Mouse (Mus musculus) MN1 (cell line): ENCODE measurements around the gene Lrguk.

Experiments
- DNase-seq: peaks from one replicate; pipeline ENCODE4 v3.0.0-alpha.2; 2016; ENCODE audit warnings: low spot score

Gene Lrguk

DNA sequence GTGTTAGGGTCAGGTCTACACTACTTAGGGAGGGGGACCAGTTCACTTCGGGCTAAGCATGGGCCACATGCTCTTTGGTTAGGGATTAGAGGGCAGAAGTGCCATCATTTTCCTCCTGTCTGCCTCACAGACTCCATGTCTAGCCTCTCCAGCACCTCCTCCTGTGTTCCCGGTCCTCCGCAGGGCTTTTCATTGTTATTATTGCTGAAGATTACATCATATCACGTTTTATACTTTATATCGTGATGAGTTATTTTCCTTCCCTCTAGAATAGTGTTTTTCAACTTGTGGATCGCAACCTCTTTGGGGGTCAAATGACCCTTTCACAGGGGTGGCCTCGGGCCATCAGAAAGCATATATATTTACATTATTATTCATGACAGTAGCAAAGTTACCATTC is 37.5 kb downstream of the Lrguk start:
- DNase-seq = no peak

- no peak for DNase-seq
These were observed 38.0 kb downstream of the Lrguk start for GRCm38 (mm10) chr6:34067271-34067670.

DNA sequence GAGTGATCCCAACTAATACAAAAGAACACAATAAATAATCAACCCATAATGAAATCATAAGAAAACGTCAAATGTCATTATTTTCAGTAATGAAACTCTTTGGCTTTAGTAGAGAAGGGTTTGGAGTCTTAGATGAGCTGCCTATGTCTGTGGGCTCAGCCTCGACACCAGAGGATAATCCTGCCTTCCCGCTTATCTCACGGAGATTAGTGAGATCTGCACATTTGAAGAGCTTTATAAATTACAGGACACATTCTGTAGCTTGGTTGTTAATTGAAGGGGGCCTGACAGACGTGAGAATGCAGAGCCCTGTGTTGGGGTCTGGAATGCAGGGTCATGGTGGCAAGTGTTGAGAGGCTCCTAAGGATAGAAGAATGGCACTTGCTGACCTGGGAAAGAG is 42.7 kb downstream of the Lrguk start:
- DNase-seq = no peak

GRCm38 (mm10) chr6:34073931-34074442 is 44.7 kb downstream of the Lrguk start:
- DNase-seq = no peak

- no peak for DNase-seq
These were observed 46.3 kb downstream of the Lrguk start for GRCm38 (mm10) chr6:34075520-34075919.

DNA sequence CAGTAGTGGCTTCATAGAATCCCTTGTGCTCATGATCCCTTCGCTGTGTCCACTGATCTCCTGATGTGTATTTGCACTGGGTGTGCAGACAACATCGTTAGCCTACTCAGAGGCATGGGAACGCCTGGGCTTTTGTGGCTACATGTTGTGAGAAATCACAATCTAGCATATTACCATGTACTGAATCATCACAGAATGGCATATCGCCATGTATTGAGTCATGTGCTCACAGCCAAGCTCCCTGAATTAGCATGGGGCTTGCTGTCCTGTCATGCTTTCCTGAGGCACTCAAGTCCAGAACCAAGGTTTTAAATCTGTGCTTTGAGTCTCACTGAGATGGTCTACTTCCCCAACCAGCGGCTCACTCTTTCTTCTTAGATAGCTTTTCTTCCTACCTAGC is 54.2 kb downstream of the Lrguk start:
- peak; percentile 10 for DNase-seq

DNA sequence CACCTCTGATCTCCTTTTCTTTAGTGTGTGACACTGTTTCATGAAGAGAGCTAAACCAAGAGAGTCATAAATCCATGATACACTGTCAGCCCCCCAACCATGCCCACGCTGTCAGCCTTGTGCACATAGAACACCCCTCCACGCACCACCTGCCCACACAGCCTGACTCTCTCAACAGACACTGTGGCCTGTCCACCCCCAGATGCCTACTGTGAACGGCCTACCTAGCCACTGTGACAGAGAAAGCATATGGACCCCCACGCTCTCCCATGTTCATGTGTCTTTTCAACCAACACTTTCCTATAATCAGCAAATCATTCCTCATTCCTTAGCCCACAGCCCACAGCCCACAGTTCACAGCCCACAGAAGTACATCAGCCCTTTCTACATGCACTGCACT is 58.5 kb downstream of the Lrguk start:
- no peak for DNase-seq

- DNase-seq = no peak
These were observed 59.7 kb downstream of the Lrguk start for GRCm38 (mm10) chr6:34088986-34089385.

GRCm38 (mm10) chr6:34091537-34091936 is 62.3 kb downstream of the Lrguk start:
- no peak for DNase-seq

DNA sequence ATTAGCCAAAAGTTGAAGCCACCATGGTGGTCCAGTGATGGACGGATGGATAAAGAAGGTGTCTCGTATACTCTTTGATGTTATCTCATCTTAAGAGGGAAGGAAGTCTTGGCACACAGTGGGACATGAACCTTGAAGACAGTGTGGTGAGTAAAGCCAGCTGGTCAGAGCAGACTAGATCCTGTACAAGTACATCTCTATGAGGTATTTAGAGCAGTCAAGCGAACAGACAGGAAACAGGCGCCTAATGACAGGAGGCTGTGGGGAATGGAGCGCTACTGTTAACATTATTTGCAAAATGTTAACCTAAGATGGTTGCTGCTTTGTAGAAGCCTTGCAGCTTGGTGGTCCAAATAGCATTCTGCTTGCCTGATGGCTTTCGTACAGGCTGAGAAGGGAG is 67.0 kb downstream of the Lrguk start:
- no peak for DNase-seq

GRCm38 (mm10) chr6:34096905-34097304 is 67.7 kb downstream of the Lrguk start:
- peak; percentile 56 for DNase-seq

DNA sequence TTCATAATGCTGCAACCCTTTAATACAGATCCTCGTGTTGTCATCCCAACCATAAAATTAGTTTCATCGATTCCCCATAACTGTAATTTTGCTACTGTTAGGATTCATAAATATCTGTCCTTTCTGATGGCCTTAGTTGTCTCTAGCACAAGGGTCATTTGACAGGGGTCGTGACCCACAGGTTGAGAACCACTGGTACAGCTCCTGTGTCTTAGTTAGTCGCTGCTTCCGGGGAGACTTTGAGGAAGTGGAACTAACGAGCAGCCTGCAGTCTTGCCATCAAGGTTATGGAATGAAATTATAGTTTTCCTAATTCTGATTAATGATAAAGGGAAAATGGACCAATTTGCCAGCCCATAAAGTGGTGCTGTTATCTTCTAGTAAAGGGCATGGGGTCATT is 70.5 kb downstream of the Lrguk start:
- no peak for DNase-seq

GRCm38 (mm10) chr6:34101531-34102396 is 72.5 kb downstream of the Lrguk start:
- no peak for DNase-seq

DNA sequence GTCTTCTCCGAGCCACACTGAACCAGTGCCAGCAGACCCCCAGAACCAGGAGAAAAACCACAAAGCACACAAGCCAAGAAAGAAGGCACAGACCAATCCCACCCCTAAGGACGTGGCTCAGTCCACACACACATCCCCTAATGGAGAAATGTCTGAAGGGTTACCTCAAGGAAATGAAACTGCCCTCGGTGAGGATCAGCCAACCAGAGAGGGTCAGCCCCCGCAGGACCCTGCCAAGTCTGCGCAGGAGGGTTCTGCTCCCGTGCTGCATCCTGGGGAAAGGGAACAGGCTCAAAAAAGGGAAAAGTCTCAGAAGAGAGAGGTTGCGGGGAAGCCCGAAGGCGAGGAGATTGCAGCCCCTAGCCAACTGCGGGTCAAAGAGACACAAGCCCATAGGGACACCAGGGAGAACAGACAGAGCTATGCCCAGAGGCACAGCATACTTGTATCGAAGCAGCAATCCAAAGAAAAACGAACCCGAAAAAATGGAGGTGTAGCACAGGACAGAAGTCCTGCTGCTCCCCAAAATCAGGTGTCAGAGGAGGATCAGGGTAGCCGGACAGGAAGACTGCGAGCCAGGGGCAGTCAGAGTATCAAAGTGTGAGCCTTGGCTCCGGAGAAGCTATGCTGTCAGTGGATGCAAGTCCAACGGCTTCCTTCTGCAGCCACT is 74.1 kb downstream of the Lrguk start:
- no peak for DNase-seq

DNA sequence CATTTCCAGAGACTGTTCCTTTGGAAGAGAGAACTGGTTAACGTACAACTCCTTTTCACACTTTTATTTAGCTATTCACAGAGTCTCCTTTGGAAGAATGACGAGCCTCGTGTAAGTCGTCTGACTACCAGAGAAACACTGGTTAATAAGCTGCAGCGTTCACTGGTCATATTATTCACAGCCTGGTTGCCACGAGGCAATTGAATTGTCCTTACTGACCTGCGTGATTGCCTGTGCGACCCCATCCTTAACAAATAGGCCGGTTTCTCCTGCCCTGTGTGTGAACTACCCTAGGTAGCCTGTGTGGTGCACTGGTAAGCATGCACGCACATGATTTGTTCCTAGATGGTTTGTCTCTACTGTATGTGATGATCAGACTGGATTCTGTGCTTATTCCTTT is 81.3 kb downstream of the Lrguk start:
- no peak for DNase-seq

DNA sequence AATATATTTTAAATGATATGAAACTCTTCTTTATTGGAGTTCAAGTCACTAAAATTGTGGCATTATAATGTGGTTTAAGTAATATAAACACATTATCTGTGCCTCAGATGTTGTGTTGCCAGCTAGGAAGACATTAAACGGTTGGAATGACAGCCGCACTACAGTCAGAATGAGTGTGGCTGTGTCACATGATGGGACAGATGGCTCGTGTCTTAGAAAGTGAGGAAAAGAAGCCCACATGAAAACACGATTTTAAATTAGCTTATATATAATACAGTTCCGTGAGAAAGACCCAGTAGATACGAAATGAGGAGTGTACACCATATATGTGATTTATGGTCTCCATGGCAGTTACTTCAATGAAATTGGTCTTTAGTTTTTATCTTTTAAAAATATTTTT is 82.2 kb downstream of the Lrguk start:
- no peak for DNase-seq

GRCm38 (mm10) chr6:34116838-34117478 is 87.7 kb downstream of the Lrguk start:
- no peak for DNase-seq

- DNase-seq = no peak
These were observed 95.2 kb downstream of the Lrguk start for GRCm38 (mm10) chr6:34124401-34124800.

DNA sequence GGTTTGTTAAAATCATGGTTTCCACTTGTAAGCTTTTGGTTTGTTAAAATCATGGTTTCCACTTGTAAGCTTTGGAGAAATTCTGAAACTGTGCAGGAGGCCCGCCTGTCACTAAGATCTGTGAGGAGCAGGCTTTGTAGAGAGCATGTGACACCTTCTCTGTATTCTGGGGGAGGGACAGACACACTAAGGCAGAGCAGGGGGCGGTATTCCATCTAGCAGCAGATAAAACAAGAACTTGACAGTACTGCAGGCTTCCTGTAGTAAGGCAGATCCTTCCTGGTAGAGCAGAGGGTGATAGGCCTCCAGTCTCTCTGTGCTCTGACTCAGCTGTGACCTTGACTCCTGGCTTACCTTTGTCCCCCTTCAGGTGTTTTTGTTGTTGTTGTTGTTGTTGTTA is 100.0 kb downstream of the Lrguk start:
- no peak for DNase-seq

- no peak for DNase-seq
These were observed 103.1 kb downstream of the Lrguk start for GRCm38 (mm10) chr6:34132391-34132790.

DNA sequence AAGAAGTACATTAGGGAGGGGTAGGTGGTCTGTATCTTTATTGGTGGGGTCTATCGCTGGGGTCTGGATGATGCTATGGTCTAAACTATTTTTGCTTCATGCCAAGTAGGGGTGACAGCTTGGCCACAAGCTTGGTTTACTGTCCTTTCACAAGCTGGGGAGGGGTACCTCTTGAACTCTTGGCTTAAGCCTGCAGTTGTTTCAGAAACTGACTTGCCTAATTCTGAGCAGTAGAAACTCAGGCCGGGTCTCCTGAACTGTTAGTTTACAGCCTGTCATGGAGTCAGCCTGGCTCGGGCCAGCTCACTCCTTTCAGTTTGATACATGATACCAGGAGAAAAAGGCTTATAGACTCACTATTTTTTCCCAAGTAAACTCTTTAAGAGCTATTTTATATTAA is 109.1 kb downstream of the Lrguk start:
- DNase-seq = no peak

- DNase-seq = no peak
These were observed 113.7 kb downstream of the Lrguk start for GRCm38 (mm10) chr6:34142931-34143330.

GRCm38 (mm10) chr6:34146042-34146441 is 116.8 kb downstream of the Lrguk start:
- DNase-seq = no peak
